Mouse (Mus musculus) lung, embryonic 16.5 days (tissue): ENCODE results near the gene Hist1h2ap. TPM values are rescaled to one million over a fixed set of nuclear protein-coding genes. Genes with fewer than 3 reads are reported as not detected.
"Not testable (repeated sequence)": the region's sequence is repeated elsewhere in the genome, so short reads cannot be mapped to it uniquely, and the experiment has no call there.

Source experiments
- ATAC-seq: fragments of 200-750 bp; cut with Nextera tagmentation; 2 replicates; pipeline ENCODE4 v1.8.0; 2017; ENCODE audit warnings: low read depth, mild to moderate bottlenecking, moderate library complexity
- H3K27ac ChIP-seq: fragments of 300-500 bp; sonication (generic); 2 replicates; pipeline ENCODE4 v1.5.1; 2014; ENCODE audit warnings: mild to moderate bottlenecking, control low read depth, low read length
- H3K27me3 ChIP-seq: fragments of 300-500 bp; sonication (generic); 2 replicates; pipeline ENCODE4 v1.6.1; 2014; ENCODE audit warnings: low read depth, low read length, mixed read lengths; ENCODE audit not compliant: control insufficient read depth, insufficient read depth
- H3K36me3 ChIP-seq: fragments of 300-500 bp; sonication (generic); 2 replicates; pipeline ENCODE4 v1.6.1; 2014; ENCODE audit warnings: low read length; ENCODE audit not compliant: control insufficient read depth, insufficient read depth
- H3K4me1 ChIP-seq: fragments of 300-500 bp; sonication (generic); replicated peaks from 2 replicates; pipeline ENCODE4 v1.6.1; 2014; ENCODE audit warnings: low read length, mixed read lengths; ENCODE audit not compliant: control insufficient read depth, insufficient read depth
- H3K4me2 ChIP-seq: fragments of 300-500 bp; sonication (generic); 2 replicates; pipeline ENCODE4 v1.6.1; 2014; ENCODE audit warnings: low read depth, low read length, control low read depth
- H3K4me3 ChIP-seq: fragments of 300-500 bp; sonication (generic); 2 replicates; pipeline ENCODE4 v1.5.1; 2014; ENCODE audit warnings: mild to moderate bottlenecking, low read length, control low read depth
- H3K9ac ChIP-seq: fragments of 300-500 bp; sonication (generic); 2 replicates; pipeline ENCODE4 v1.6.1; 2014; ENCODE audit warnings: low read length, control low read depth
- H3K9me3 ChIP-seq: fragments of 300-500 bp; sonication (generic); 2 replicates; pipeline ENCODE4 v1.6.1; 2016; ENCODE audit warnings: low read length; ENCODE audit not compliant: control insufficient read depth
- WGBS: fragments of 180-500 bp; shearing (Covaris S2); extraction: QIAGEN DNeasy Blood & Tissue Kit; methylation state at CpG from one replicate; pipeline ENCODE4 v1.1.7; 2014; 5-methylcytosine and 5-hydroxymethylcytosine counted together
- polyA plus RNA-seq: library from polyadenylated mRNA; unstranded; fragments of >200 nt; fragmentation: Nextera tagmentation; extraction: Ambion mirVana; gene quantifications from 2 replicates; pipeline ENCODE4 v1.2.1, GENCODE M21; 2015

The Hist1h2ap gene
- 3,144 and 3,910 TPM in 2 replicates for polyA plus RNA-seq

GRCm38 (mm10) chr13:21833461-21833860 lies at the start of gene Hist1h2ap, which contains the start of gene Hist1h2br:
TSS of gene Hist1h2ap (minus strand) at chr13:21833507.
TSS of gene Hist1h2br (plus strand) at chr13:21833743.
- H3K4me2 ChIP-seq, H3K9ac ChIP-seq, H3K36me3 ChIP-seq, H3K4me1 ChIP-seq, H3K9me3 ChIP-seq, H3K4me3 ChIP-seq, H3K27ac ChIP-seq, H3K27me3 ChIP-seq: not testable (repeated sequence)
- ATAC-seq = peak; percentile 92
- no CpG with 5 or more reads among the region's 24 CpGs for WGBS

- Histone ChIP-seq H3K4me1 (no peaks in the 10 kb centered on the region), H3K36me3 (no peaks in the 10 kb centered on the region), H3K4me3 (peak overlapping the region; percentile 53), H3K9me3 (no peaks in the 10 kb centered on the region), H3K27ac (no peak overlapping the region), H3K9ac (peak overlapping the region; percentile 49; the same call in 1 of the 2 replicates), H3K27me3 (no peaks in the 10 kb centered on the region), H3K4me2 (peak overlapping the region; percentile 57)
- 1% methylated on average over 13 of the region's 13 CpGs for WGBS
- ATAC-seq = peak; percentile 83; the same call in 1 of the 2 replicates
Observed at GRCm38 (mm10) chr13:21882760-21883405, 49.6 kb upstream of the Hist1h2ap start.

GRCm38 (mm10) chr13:21881878-21882669 lies 48.8 kb upstream of the Hist1h2ap start:
- Histone ChIP-seq H3K36me3 (no peaks in the 10 kb centered on the region), H3K4me3 (peak overlapping the region; percentile 53), H3K9ac (peak overlapping the region; percentile 46; the same call in 1 of the 2 replicates), H3K4me2 (peak overlapping the region; percentile 57), H3K9me3 (no peaks in the 10 kb centered on the region), H3K4me1 (no peaks in the 10 kb centered on the region), H3K27ac (no peak overlapping the region), H3K27me3 (no peaks in the 10 kb centered on the region)
- 3% methylated on average over 27 of the region's 27 CpGs for WGBS
- peak; percentile 51; the same call in 1 of the 2 replicates for ATAC-seq

GRCm38 (mm10) chr13:21880735-21881134 lies 47.4 kb upstream of the Hist1h2ap start:
- no peaks in the 10 kb centered on the region for H3K4me1 ChIP-seq
- no peak for ATAC-seq
- no peaks in the 10 kb centered on the region for H3K27me3 ChIP-seq
- WGBS = 77% methylated on average over 6 of the region's 6 CpGs
- H3K9me3 ChIP-seq = no peaks in the 10 kb centered on the region
- H3K9ac ChIP-seq = no peak overlapping the region
- no peaks in the 10 kb centered on the region for H3K36me3 ChIP-seq
- no peak overlapping the region for H3K4me2 ChIP-seq
- H3K27ac ChIP-seq = no peak overlapping the region
- no peak overlapping the region for H3K4me3 ChIP-seq

GRCm38 (mm10) chr13:21865503-21865902 lies 32.2 kb upstream of the Hist1h2ap start:
- not testable (repeated sequence) for ATAC-seq, H3K36me3 ChIP-seq, H3K9me3 ChIP-seq, H3K9ac ChIP-seq, H3K27me3 ChIP-seq, H3K4me2 ChIP-seq, H3K4me1 ChIP-seq, H3K27ac ChIP-seq, H3K4me3 ChIP-seq
- WGBS = 62% methylated on average over 3 of the region's 3 CpGs

- Histone ChIP-seq H3K4me2 (no peak overlapping the region), H3K27me3 (no peaks in the 10 kb centered on the region), H3K36me3 (no peaks in the 10 kb centered on the region), H3K27ac (no peak overlapping the region), H3K4me1 (no peaks in the 10 kb centered on the region), H3K9ac (no peak overlapping the region), H3K9me3 (no peaks in the 10 kb centered on the region), H3K4me3 (no peak overlapping the region)
- WGBS = 20% methylated on average over 5 of the region's 5 CpGs
- ATAC-seq = no peak
Observed at GRCm38 (mm10) chr13:21861608-21862007, 28.3 kb upstream of the Hist1h2ap start.

- Histone ChIP-seq H3K4me2 (peak overlapping the region; percentile 64), H3K27ac (no peak overlapping the region), H3K4me3 (peak overlapping the region; percentile 54), H3K4me1 (no peaks in the 10 kb centered on the region), H3K36me3 (no peaks in the 10 kb centered on the region), H3K9ac (no peak overlapping the region), H3K9me3 (no peaks in the 10 kb centered on the region), H3K27me3 (no peaks in the 10 kb centered on the region)
- no peak for ATAC-seq
- under 1% methylated on average over 15 of the region's 15 CpGs for WGBS
Observed at GRCm38 (mm10) chr13:21855698-21856162, 22.4 kb upstream of the Hist1h2ap start.

GRCm38 (mm10) chr13:21855146-21855545 lies 21.8 kb upstream of the Hist1h2ap start:
- no peaks in the 10 kb centered on the region for H3K27me3 ChIP-seq
- WGBS = 4% methylated on average over 11 of the region's 11 CpGs
- peak overlapping the region; percentile 64 for H3K4me2 ChIP-seq
- H3K9ac ChIP-seq = no peak overlapping the region
- H3K27ac ChIP-seq = no peak overlapping the region
- peak overlapping the region; percentile 54 for H3K4me3 ChIP-seq
- no peaks in the 10 kb centered on the region for H3K9me3 ChIP-seq
- no peaks in the 10 kb centered on the region for H3K4me1 ChIP-seq
- ATAC-seq = peak; percentile 23; the same call in 1 of the 2 replicates
- no peaks in the 10 kb centered on the region for H3K36me3 ChIP-seq

- no peak overlapping the region for H3K9ac ChIP-seq
- no peaks in the 10 kb centered on the region for H3K27me3 ChIP-seq
- 42% methylated on average over 3 of the region's 3 CpGs for WGBS
- no peak overlapping the region for H3K4me2 ChIP-seq
- no peak overlapping the region for H3K27ac ChIP-seq
- H3K4me1 ChIP-seq = no peaks in the 10 kb centered on the region
- no peak overlapping the region for H3K4me3 ChIP-seq
- H3K36me3 ChIP-seq = no peaks in the 10 kb centered on the region
- no peaks in the 10 kb centered on the region for H3K9me3 ChIP-seq
- ATAC-seq = no peak
Observed at GRCm38 (mm10) chr13:21852215-21852945, 19.1 kb upstream of the Hist1h2ap start.
